Comparison of ENCODE assay signal across 36 mouse cellular contexts in genomic region chr2:150670926-150671325, GRCm38 (mm10). TPM values are rescaled to one million over a fixed set of nuclear protein-coding genes. Genes with fewer than 3 reads are reported as not detected.
"Had no signal": no experiment of that assay in that cellular context is flagged by ENCODE, and none has a peak within 500 bp of the region (broad histone marks: within the 10 kb centered on the region; RNA-seq: fewer than 3 reads in every experiment).

No protein-coding gene starts in this region.

- H3K27ac ChIP-seq: embryonic facial prominence, embryonic 10.5 days; embryonic facial prominence, embryonic 12.5 days; embryonic facial prominence, embryonic 13.5 days; embryonic facial prominence, embryonic 15.5 days; forebrain, embryonic 10.5 days; forebrain, embryonic 12.5 days; forebrain, embryonic 13.5 days; forebrain, embryonic 15.5 days; gastrocnemius, adult 2 months had no signal

- H3K4me2 ChIP-seq: embryonic facial prominence, embryonic 12.5 days; embryonic facial prominence, embryonic 13.5 days; embryonic facial prominence, embryonic 15.5 days; forebrain, embryonic 12.5 days; forebrain, embryonic 13.5 days; forebrain, embryonic 15.5 days had no signal

- H3K27me3 ChIP-seq: embryonic facial prominence, embryonic 15.5 days; forebrain, embryonic 13.5 days; forebrain, embryonic 15.5 days had no signal

- H3K36me3 ChIP-seq: embryonic facial prominence, embryonic 10.5 days; embryonic facial prominence, embryonic 12.5 days; embryonic facial prominence, embryonic 13.5 days; embryonic facial prominence, embryonic 15.5 days; forebrain, embryonic 10.5 days; forebrain, embryonic 12.5 days; forebrain, embryonic 15.5 days had no signal

- H3K9me3 ChIP-seq: embryonic facial prominence, embryonic 10.5 days; embryonic facial prominence, embryonic 12.5 days; embryonic facial prominence, embryonic 13.5 days; embryonic facial prominence, embryonic 15.5 days; forebrain, embryonic 10.5 days; forebrain, embryonic 12.5 days; forebrain, embryonic 13.5 days; forebrain, embryonic 15.5 days had no signal

- DNase-seq: cerebellum, adult 18-20 months; cerebellum, adult 2 months; cerebellum, adult 8-10 months; cerebellum, adult 9-10 months; cerebellum, adult 9-11 months; cerebellum, postnatal 10 days; cerebellum, postnatal 14 days; cerebellum, postnatal 25 days; cerebellum, postnatal 36 days; embryo, embryonic 11 days; gastrocnemius, adult 2 months; gastrocnemius, postnatal 10 days; gastrocnemius, postnatal 14 days; gastrocnemius, postnatal 25 days; gastrocnemius, postnatal 36 days; heart, adult 18-20 months had no signal

- ATAC-seq: forebrain, embryonic 13.5 days; forebrain, embryonic 14.5 days; forebrain, embryonic 15.5 days; forebrain, embryonic 16.5 days; forebrain, postnatal 0 days had no signal

- H3K4me3 ChIP-seq: embryonic facial prominence, embryonic 10.5 days; embryonic facial prominence, embryonic 12.5 days; embryonic facial prominence, embryonic 13.5 days; embryonic facial prominence, embryonic 15.5 days; erythroblast, embryonic 14.5 days; forebrain, embryonic 10.5 days; forebrain, embryonic 12.5 days; forebrain, embryonic 13.5 days; forebrain, embryonic 15.5 days; gastrocnemius, adult 2 months had no signal

- H3K9ac ChIP-seq: embryonic facial prominence, embryonic 12.5 days; embryonic facial prominence, embryonic 13.5 days; embryonic facial prominence, embryonic 15.5 days; forebrain, embryonic 12.5 days; forebrain, embryonic 13.5 days; forebrain, embryonic 15.5 days; forebrain, postnatal 0 days had no signal

RNA-seq across cellular contexts. Expression of gene Vsx1, which starts 18.2 kb away (rescaled TPM):
- total RNA-seq: common myeloid progenitor, adult 5-6 weeks; forebrain, postnatal 0 days; gastrocnemius, adult 18-20 months; gastrocnemius, adult 2 months; gastrocnemius, adult 8-10 months; gastrocnemius, postnatal 10 days; gastrocnemius, postnatal 14 days; gastrocnemius, postnatal 25 days; gastrocnemius, postnatal 36 days; gastrocnemius, postnatal 4 days; granulocyte monocyte progenitor cell, adult 5-6 weeks had no signal
- polyA plus RNA-seq: cerebellum, adult 2 months; embryonic facial prominence, embryonic 11.5 days; embryonic facial prominence, embryonic 12.5 days; embryonic facial prominence, embryonic 13.5 days; embryonic facial prominence, embryonic 14.5 days; erythroblast, embryonic 14.5 days; forebrain, embryonic 15.5 days; forebrain, embryonic 16.5 days; gonadal fat pad, adult 2 months had no signal
